Mouse (Mus musculus): ENCODE data around the gene Mcl1. TPM values are rescaled to one million over a fixed set of nuclear protein-coding genes. Genes with fewer than 3 reads are reported as not detected.
"Not testable (repeated sequence)": the region's sequence is repeated elsewhere in the genome, so short reads cannot be mapped to it uniquely, and the experiment has no call there.

Mcl1 gene
- polyA plus RNA-seq, 1 experiment: 46.4 TPM

DNA sequence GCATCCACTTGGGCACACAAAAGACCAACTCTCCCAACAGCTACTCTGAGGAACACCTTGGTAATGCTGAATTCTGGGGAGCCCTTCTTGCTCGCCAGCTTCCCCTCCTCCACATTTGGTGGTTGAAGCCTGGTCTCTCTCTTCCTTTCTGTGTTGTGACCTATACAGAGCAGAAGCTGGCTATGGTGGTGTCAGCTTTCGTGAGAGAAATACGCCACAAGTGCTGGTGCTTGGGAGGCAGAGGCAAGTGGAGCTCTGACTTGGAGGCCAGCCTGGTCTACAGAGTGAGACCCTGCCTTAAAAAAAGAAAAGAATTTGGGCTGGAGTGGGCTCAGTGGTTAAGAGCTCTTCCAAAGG is 10.7 kb downstream of the Mcl1 start:
- TF ChIP-seq MYOD1 (IDR thresholded peaks at IDR 0.05; ENCODE audit: control insufficient read depth, insufficient read length, low read depth) (no peak), MYOG (IDR thresholded peaks at IDR 0.05; ENCODE audit: control insufficient read depth, extremely low read depth, insufficient read length) (no peak), USF1 (IDR thresholded peaks at IDR 0.05; ENCODE audit: low read depth) (no peak), MAX (IDR thresholded peaks at IDR 0.05) (no peak), CTCF (IDR thresholded peaks at IDR 0.05; ENCODE audit: control insufficient read depth, insufficient read depth, insufficient read length) (no peak), CEBPB (IDR thresholded peaks at IDR 0.05; ENCODE audit: low read depth) (no peak), FOSL1 (IDR thresholded peaks at IDR 0.05; ENCODE audit: insufficient read depth, low read length, poor library complexity, severe bottlenecking) (no peak)

GRCm38 (mm10) chr3:95670419-95670818 is 11.8 kb downstream of the Mcl1 start:
- not testable (repeated sequence) for H3K4me3 ChIP-seq (ENCODE audit: insufficient read depth, poor library complexity, severe bottlenecking); H3K27me3 ChIP-seq (ENCODE audit: control insufficient read depth, insufficient read depth, insufficient read length); H3ac ChIP-seq (ENCODE audit: control insufficient read depth, insufficient read length, low read depth)
- Histone ChIP-seq H3K79me3 (ENCODE audit: low read depth) (peaks cover 60% of the 10 kb centered on the region), H3K36me3 (ENCODE audit: control insufficient read depth, insufficient read depth) (peaks cover 17% of the 10 kb centered on the region), H3K79me2 (ENCODE audit: control insufficient read depth, insufficient read depth) (peaks cover 93% of the 10 kb centered on the region)

More for the DNA sequence above, 10.7 kb downstream of the Mcl1 start:
- Histone ChIP-seq H3K4me3 (ENCODE audit: insufficient read depth, poor library complexity, severe bottlenecking) (no peak overlapping the region), H3K27me3 (ENCODE audit: control insufficient read depth, insufficient read depth, insufficient read length) (no peaks in the 10 kb centered on the region), H3K79me3 (ENCODE audit: low read depth) (peaks cover 70% of the 10 kb centered on the region), H3K79me2 (ENCODE audit: control insufficient read depth, insufficient read depth) (peaks cover 99% of the 10 kb centered on the region), H3ac (ENCODE audit: control insufficient read depth, insufficient read length, low read depth) (no peak overlapping the region), H3K36me3 (ENCODE audit: control insufficient read depth, insufficient read depth) (peaks cover 28% of the 10 kb centered on the region)

DNA sequence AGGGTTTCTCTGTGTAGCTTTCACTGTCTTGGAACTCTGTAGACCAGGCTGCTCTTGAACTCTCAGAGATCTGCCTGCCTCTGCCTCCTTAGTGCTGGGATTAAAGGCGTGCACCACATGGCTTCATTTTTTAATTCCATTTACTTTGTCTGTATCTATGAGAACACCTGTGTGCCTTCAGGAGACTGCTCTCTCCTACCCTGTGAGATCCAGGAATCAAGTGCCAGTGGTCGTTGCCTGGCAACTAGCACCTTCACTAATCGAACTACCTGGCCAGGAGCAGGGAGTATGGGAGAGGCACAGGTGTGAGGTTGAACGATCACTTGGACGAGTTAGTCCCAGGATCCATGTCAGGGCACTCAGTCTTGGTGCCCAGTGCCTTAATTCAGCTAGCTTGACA is 12.6 kb downstream of the Mcl1 start:
- peaks cover 58% of the 10 kb centered on the region for H3K79me3 ChIP-seq (ENCODE audit: low read depth)
- peaks cover 88% of the 10 kb centered on the region for H3K79me2 ChIP-seq (ENCODE audit: control insufficient read depth, insufficient read depth)
- peaks cover 17% of the 10 kb centered on the region for H3K36me3 ChIP-seq (ENCODE audit: control insufficient read depth, insufficient read depth)
- no peak overlapping the region for H3K4me3 ChIP-seq (ENCODE audit: insufficient read depth, poor library complexity, severe bottlenecking)
- H3K27me3 ChIP-seq (ENCODE audit: control insufficient read depth, insufficient read depth, insufficient read length): no peaks in the 10 kb centered on the region
- TF ChIP-seq CEBPB (IDR thresholded peaks at IDR 0.05; ENCODE audit: low read depth): no peak
- no peak for TF ChIP-seq USF1 (IDR thresholded peaks at IDR 0.05; ENCODE audit: low read depth)
- no peak for TF ChIP-seq FOSL1 (IDR thresholded peaks at IDR 0.05; ENCODE audit: insufficient read depth, low read length, poor library complexity, severe bottlenecking)
- TF ChIP-seq CTCF (IDR thresholded peaks at IDR 0.05; ENCODE audit: control insufficient read depth, insufficient read depth, insufficient read length): no peak
- no peak for TF ChIP-seq MYOD1 (IDR thresholded peaks at IDR 0.05; ENCODE audit: control insufficient read depth, insufficient read length, low read depth)
- no peak for TF ChIP-seq MAX (IDR thresholded peaks at IDR 0.05)
- TF ChIP-seq MYOG (IDR thresholded peaks at IDR 0.05; ENCODE audit: control insufficient read depth, extremely low read depth, insufficient read length): no peak
- no peak overlapping the region for H3ac ChIP-seq (ENCODE audit: control insufficient read depth, insufficient read length, low read depth)

DNA sequence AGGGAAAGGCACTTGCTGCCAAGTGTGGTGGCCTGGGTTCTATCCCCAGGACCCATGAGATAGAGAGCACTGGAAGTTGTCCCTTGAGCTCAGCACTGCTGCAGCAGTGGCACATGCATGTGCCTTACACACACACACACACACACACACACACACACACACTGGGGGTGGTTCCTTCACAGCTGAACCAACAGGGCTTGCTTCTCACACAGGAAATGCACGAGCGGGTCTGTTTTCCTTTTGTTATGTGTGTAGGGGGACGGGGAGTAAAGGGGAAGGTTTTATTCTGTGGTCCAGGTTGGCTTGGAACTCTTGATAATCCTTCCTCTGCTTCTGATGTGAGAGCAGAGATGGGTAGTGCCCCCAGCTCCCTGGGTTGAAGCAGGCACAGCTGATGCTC is 13.9 kb downstream of the Mcl1 start:
- H3K36me3 ChIP-seq (ENCODE audit: control insufficient read depth, insufficient read depth): peaks cover 24% of the 10 kb centered on the region
- H3K27me3 ChIP-seq (ENCODE audit: control insufficient read depth, insufficient read depth, insufficient read length): no peaks in the 10 kb centered on the region
- H3K79me3 ChIP-seq (ENCODE audit: low read depth): peaks cover 47% of the 10 kb centered on the region
- TF ChIP-seq MYOG (IDR thresholded peaks at IDR 0.05; ENCODE audit: control insufficient read depth, extremely low read depth, insufficient read length): no peak
- TF ChIP-seq FOSL1 (IDR thresholded peaks at IDR 0.05; ENCODE audit: insufficient read depth, low read length, poor library complexity, severe bottlenecking): no peak
- TF ChIP-seq USF1 (IDR thresholded peaks at IDR 0.05; ENCODE audit: low read depth): no peak
- TF ChIP-seq MYOD1 (IDR thresholded peaks at IDR 0.05; ENCODE audit: control insufficient read depth, insufficient read length, low read depth): no peak
- no peak for TF ChIP-seq CTCF (IDR thresholded peaks at IDR 0.05; ENCODE audit: control insufficient read depth, insufficient read depth, insufficient read length)
- H3K4me3 ChIP-seq (ENCODE audit: insufficient read depth, poor library complexity, severe bottlenecking): no peak overlapping the region
- H3K79me2 ChIP-seq (ENCODE audit: control insufficient read depth, insufficient read depth): peaks cover 88% of the 10 kb centered on the region
- H3ac ChIP-seq (ENCODE audit: control insufficient read depth, insufficient read length, low read depth): no peak overlapping the region

- H3K4me3 ChIP-seq (ENCODE audit: insufficient read depth, poor library complexity, severe bottlenecking): no peak overlapping the region
- TF ChIP-seq CEBPB (IDR thresholded peaks at IDR 0.05; ENCODE audit: low read depth): no peak
- TF ChIP-seq CTCF (IDR thresholded peaks at IDR 0.05; ENCODE audit: control insufficient read depth, insufficient read depth, insufficient read length): no peak
- no peak for TF ChIP-seq MYOD1 (IDR thresholded peaks at IDR 0.05; ENCODE audit: control insufficient read depth, insufficient read length, low read depth)
- no peak for TF ChIP-seq MYOG (IDR thresholded peaks at IDR 0.05; ENCODE audit: control insufficient read depth, extremely low read depth, insufficient read length)
- no peak for TF ChIP-seq MAX (IDR thresholded peaks at IDR 0.05)
- no peak for TF ChIP-seq FOSL1 (IDR thresholded peaks at IDR 0.05; ENCODE audit: insufficient read depth, low read length, poor library complexity, severe bottlenecking)
- H3ac ChIP-seq (ENCODE audit: control insufficient read depth, insufficient read length, low read depth): no peak overlapping the region
- no peaks in the 10 kb centered on the region for H3K27me3 ChIP-seq (ENCODE audit: control insufficient read depth, insufficient read depth, insufficient read length)
- peaks cover 87% of the 10 kb centered on the region for H3K79me2 ChIP-seq (ENCODE audit: control insufficient read depth, insufficient read depth)
- peaks cover 24% of the 10 kb centered on the region for H3K36me3 ChIP-seq (ENCODE audit: control insufficient read depth, insufficient read depth)
- peaks cover 46% of the 10 kb centered on the region for H3K79me3 ChIP-seq (ENCODE audit: low read depth)
These were observed 14.5 kb downstream of the Mcl1 start for GRCm38 (mm10) chr3:95672861-95673706.

DNA sequence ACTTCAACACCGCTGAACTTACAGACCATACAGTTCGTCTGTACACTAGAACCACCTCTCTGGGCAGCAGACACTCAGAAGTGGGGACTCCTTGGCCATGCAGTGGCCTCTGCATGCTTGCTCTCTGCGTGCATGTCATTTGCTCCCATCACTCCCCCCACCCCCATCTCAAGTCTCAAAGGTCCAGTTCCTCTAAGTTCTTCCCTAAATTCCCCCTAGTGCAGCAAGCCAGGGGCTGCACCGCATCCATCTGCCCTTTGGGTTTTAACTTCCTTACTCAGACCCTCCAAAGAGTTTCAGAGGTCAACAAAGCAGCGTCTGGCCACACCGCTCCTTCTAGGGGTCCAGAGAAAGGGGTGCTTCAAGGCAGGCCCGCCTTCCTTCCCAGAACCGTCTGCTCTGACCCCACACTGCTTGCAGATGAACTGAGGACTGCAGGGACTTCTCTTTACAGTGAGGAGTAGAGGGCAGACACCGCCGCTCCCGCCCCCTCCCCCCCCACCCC is 15.2 kb downstream of the Mcl1 start:
- H3K36me3 ChIP-seq (ENCODE audit: control insufficient read depth, insufficient read depth): peaks cover 22% of the 10 kb centered on the region
- H3K79me3 ChIP-seq (ENCODE audit: low read depth): peaks cover 40% of the 10 kb centered on the region
- no peak overlapping the region for H3ac ChIP-seq (ENCODE audit: control insufficient read depth, insufficient read length, low read depth)
- peaks cover 80% of the 10 kb centered on the region for H3K79me2 ChIP-seq (ENCODE audit: control insufficient read depth, insufficient read depth)
- H3K27me3 ChIP-seq (ENCODE audit: control insufficient read depth, insufficient read depth, insufficient read length): no peaks in the 10 kb centered on the region
- TF ChIP-seq USF1 (IDR thresholded peaks at IDR 0.05; ENCODE audit: low read depth) (no peak), MYOG (IDR thresholded peaks at IDR 0.05; ENCODE audit: control insufficient read depth, extremely low read depth, insufficient read length) (no peak), CTCF (IDR thresholded peaks at IDR 0.05; ENCODE audit: control insufficient read depth, insufficient read depth, insufficient read length) (no peak), MYOD1 (IDR thresholded peaks at IDR 0.05; ENCODE audit: control insufficient read depth, insufficient read length, low read depth) (no peak), CEBPB (IDR thresholded peaks at IDR 0.05; ENCODE audit: low read depth) (no peak), FOSL1 (IDR thresholded peaks at IDR 0.05; ENCODE audit: insufficient read depth, low read length, poor library complexity, severe bottlenecking) (no peak)
- no peak overlapping the region for H3K4me3 ChIP-seq (ENCODE audit: insufficient read depth, poor library complexity, severe bottlenecking)

All from C2C12 (cell line).